Mouse (Mus musculus) embryonic facial prominence, embryonic 12.5 days (tissue): Measurements from ENCODE around the gene Atp2a3. TPM values are rescaled to one million over a fixed set of nuclear protein-coding genes. Genes with fewer than 3 reads are reported as not detected.

Experiments
- ATAC-seq: fragments of 200-750 bp; cut with Nextera tagmentation; 2 replicates; pipeline ENCODE4 v1.8.0; 2017; ENCODE audit not compliant: insufficient number of reproducible peaks, insufficient read depth, low FRiP score, low TSS enrichment
- H3K27ac ChIP-seq: fragments of 300-500 bp; sonication (generic); 2 replicates; pipeline ENCODE4 v1.5.1; 2016; ENCODE audit warnings: mild to moderate bottlenecking
- H3K27me3 ChIP-seq: fragments of 300-500 bp; sonication (generic); 2 replicates; pipeline ENCODE4 v1.6.1; 2016; ENCODE audit warnings: mild to moderate bottlenecking, moderate library complexity
- H3K36me3 ChIP-seq: fragments of 300-500 bp; sonication (generic); 2 replicates; pipeline ENCODE4 v1.6.1; 2016; ENCODE audit warnings: mild to moderate bottlenecking
- H3K4me1 ChIP-seq: fragments of 300-500 bp; sonication (generic); 2 replicates; pipeline ENCODE4 v1.6.1; 2016
- H3K4me2 ChIP-seq: fragments of 300-500 bp; sonication (generic); replicated peaks from 2 replicates; pipeline ENCODE4 v1.6.1; 2016; ENCODE audit warnings: mild to moderate bottlenecking, moderate library complexity
- H3K4me3 ChIP-seq: fragments of 300-500 bp; sonication (generic); 2 replicates; pipeline ENCODE4 v1.5.1; 2016; ENCODE audit warnings: mild to moderate bottlenecking
- H3K9ac ChIP-seq: fragments of 300-500 bp; sonication (generic); 2 replicates; pipeline ENCODE4 v1.6.1; 2016; ENCODE audit warnings: mild to moderate bottlenecking, moderate library complexity
- H3K9me3 ChIP-seq: fragments of 300-500 bp; sonication (generic); 2 replicates; pipeline ENCODE4 v1.6.1; 2016; ENCODE audit warnings: mild to moderate bottlenecking, moderate library complexity
- WGBS: fragments of 180-500 bp; shearing (Covaris S2); methylation state at CpG from one replicate; pipeline ENCODE4 v1.1.7; 2016; 5-methylcytosine and 5-hydroxymethylcytosine counted together
- polyA plus RNA-seq: library from polyadenylated mRNA; unstranded; fragments of >200 nt; fragmentation: Nextera tagmentation; extraction: Ambion mirVana; gene quantifications from 2 replicates; pipeline ENCODE4 v1.2.1, GENCODE M21; 2016

Gene Atp2a3
- polyA plus RNA-seq, 1 experiment from 2014 or later, result 2.3 TPM

- Histone ChIP-seq H3K4me2 (peak overlapping the region; percentile 52; the same call in 1 of the 2 replicates), H3K4me1 (peaks cover 10% of the 10 kb centered on the region), H3K27ac (no peak overlapping the region), H3K4me3 (no peak overlapping the region), H3K36me3 (no peaks in the 10 kb centered on the region), H3K9ac (no peak overlapping the region), H3K9me3 (no peaks in the 10 kb centered on the region), H3K27me3 (peaks cover 49% of the 10 kb centered on the region)
- 13% methylated on average over 15 of the region's 15 CpGs for WGBS
- ATAC-seq, result no peak
These were observed 867 bp upstream of the Atp2a3 start for GRCm38 (mm10) chr11:72959924-72960679.

- 1% methylated on average over 15 of the region's 15 CpGs for WGBS
- H3K9ac ChIP-seq, result no peak overlapping the region
- peak overlapping the region; percentile 37 for H3K4me3 ChIP-seq
- no peak overlapping the region for H3K27ac ChIP-seq
- H3K27me3 ChIP-seq, result peaks cover 49% of the 10 kb centered on the region
- no peak for ATAC-seq
- peak overlapping the region; percentile 52 for H3K4me2 ChIP-seq
- peaks cover 10% of the 10 kb centered on the region for H3K4me1 ChIP-seq
- no peaks in the 10 kb centered on the region for H3K36me3 ChIP-seq
- no peaks in the 10 kb centered on the region for H3K9me3 ChIP-seq
These were observed 272 bp upstream of the Atp2a3 start for GRCm38 (mm10) chr11:72960723-72961071.

GRCm38 (mm10) chr11:72962378-72962777, 1.4 kb downstream of the Atp2a3 start:
- WGBS, result 75% methylated on average over 2 of the region's 2 CpGs
- H3K9me3 ChIP-seq, result no peaks in the 10 kb centered on the region
- no peak overlapping the region for H3K4me3 ChIP-seq
- no peak for ATAC-seq
- no peak overlapping the region for H3K9ac ChIP-seq
- H3K36me3 ChIP-seq, result no peaks in the 10 kb centered on the region
- H3K27ac ChIP-seq, result no peak overlapping the region
- peaks cover 10% of the 10 kb centered on the region for H3K4me1 ChIP-seq
- no peak overlapping the region for H3K4me2 ChIP-seq
- H3K27me3 ChIP-seq, result peaks cover 49% of the 10 kb centered on the region

GRCm38 (mm10) chr11:72963058-72963788, 2.3 kb downstream of the Atp2a3 start:
- Histone ChIP-seq H3K9me3 (no peaks in the 10 kb centered on the region), H3K4me3 (no peak overlapping the region), H3K4me1 (peaks cover 10% of the 10 kb centered on the region), H3K27ac (no peak overlapping the region), H3K36me3 (no peaks in the 10 kb centered on the region), H3K27me3 (peaks cover 49% of the 10 kb centered on the region), H3K9ac (no peak overlapping the region), H3K4me2 (no peak overlapping the region)
- 35% methylated on average over 7 of the region's 7 CpGs for WGBS
- ATAC-seq, result no peak

- no peak for ATAC-seq
- Histone ChIP-seq H3K4me2 (no peak overlapping the region), H3K27ac (no peak overlapping the region), H3K27me3 (peaks cover 49% of the 10 kb centered on the region), H3K4me1 (peaks cover 10% of the 10 kb centered on the region), H3K9ac (no peak overlapping the region), H3K36me3 (no peaks in the 10 kb centered on the region), H3K9me3 (no peaks in the 10 kb centered on the region), H3K4me3 (no peak overlapping the region)
- WGBS, result 65% methylated on average over 3 of the region's 3 CpGs
These were observed 2.9 kb downstream of the Atp2a3 start for GRCm38 (mm10) chr11:72963789-72964294.

- whole genome bisulfite sequencing, result 81% methylated on average over 13 of the region's 13 CpGs
- Histone ChIP-seq H3K36me3 (no peaks in the 10 kb centered on the region), H3K4me3 (no peak overlapping the region), H3K9me3 (no peaks in the 10 kb centered on the region), H3K27ac (no peak overlapping the region), H3K27me3 (no peaks in the 10 kb centered on the region), H3K4me2 (no peak overlapping the region), H3K9ac (no peak overlapping the region), H3K4me1 (no peaks in the 10 kb centered on the region)
- no peak for ATAC-seq
These were observed 14.1 kb downstream of the Atp2a3 start for GRCm38 (mm10) chr11:72974995-72975503.

GRCm38 (mm10) chr11:72982516-72982915, 21.5 kb downstream of the Atp2a3 start:
- ATAC-seq, result no peak
- Histone ChIP-seq H3K4me2 (no peak overlapping the region), H3K4me1 (no peaks in the 10 kb centered on the region), H3K4me3 (no peak overlapping the region), H3K27ac (no peak overlapping the region), H3K9me3 (no peaks in the 10 kb centered on the region), H3K27me3 (no peaks in the 10 kb centered on the region), H3K36me3 (no peaks in the 10 kb centered on the region), H3K9ac (no peak overlapping the region)
- WGBS, result 81% methylated on average over 9 of the region's 9 CpGs

GRCm38 (mm10) chr11:72983283-72983682, 22.3 kb downstream of the Atp2a3 start:
- no peaks in the 10 kb centered on the region for H3K9me3 ChIP-seq
- H3K27me3 ChIP-seq, result no peaks in the 10 kb centered on the region
- WGBS, result 49% methylated on average over 5 of the region's 5 CpGs
- no peak overlapping the region for H3K27ac ChIP-seq
- no peaks in the 10 kb centered on the region for H3K4me1 ChIP-seq
- H3K4me2 ChIP-seq, result no peak overlapping the region
- no peaks in the 10 kb centered on the region for H3K36me3 ChIP-seq
- no peak overlapping the region for H3K9ac ChIP-seq
- H3K4me3 ChIP-seq, result no peak overlapping the region
- ATAC-seq, result no peak

GRCm38 (mm10) chr11:72986745-72987144, 25.8 kb downstream of the Atp2a3 start:
- Histone ChIP-seq H3K4me2 (no peak overlapping the region), H3K9ac (no peak overlapping the region), H3K36me3 (no peaks in the 10 kb centered on the region), H3K4me1 (no peaks in the 10 kb centered on the region), H3K4me3 (no peak overlapping the region), H3K9me3 (no peaks in the 10 kb centered on the region), H3K27ac (no peak overlapping the region), H3K27me3 (no peaks in the 10 kb centered on the region)
- 82% methylated on average over 5 of the region's 5 CpGs for WGBS
- no peak for ATAC-seq

GRCm38 (mm10) chr11:72987234-72987633, 26.3 kb downstream of the Atp2a3 start:
- 62% methylated on average over 5 of the region's 5 CpGs for WGBS
- H3K27me3 ChIP-seq, result no peaks in the 10 kb centered on the region
- H3K9ac ChIP-seq, result no peak overlapping the region
- H3K4me3 ChIP-seq, result no peak overlapping the region
- H3K36me3 ChIP-seq, result no peaks in the 10 kb centered on the region
- no peak overlapping the region for H3K27ac ChIP-seq
- H3K9me3 ChIP-seq, result no peaks in the 10 kb centered on the region
- ATAC-seq, result no peak
- no peaks in the 10 kb centered on the region for H3K4me1 ChIP-seq
- H3K4me2 ChIP-seq, result no peak overlapping the region

- no peaks in the 10 kb centered on the region for H3K27me3 ChIP-seq
- H3K4me1 ChIP-seq, result no peaks in the 10 kb centered on the region
- no peak overlapping the region for H3K9ac ChIP-seq
- H3K4me2 ChIP-seq, result no peak overlapping the region
- H3K27ac ChIP-seq, result no peak overlapping the region
- no peaks in the 10 kb centered on the region for H3K9me3 ChIP-seq
- H3K4me3 ChIP-seq, result no peak overlapping the region
- no peak for ATAC-seq
- WGBS, result 77% methylated on average over 5 of the region's 5 CpGs
- no peaks in the 10 kb centered on the region for H3K36me3 ChIP-seq
These were observed 26.8 kb downstream of the Atp2a3 start for GRCm38 (mm10) chr11:72987807-72988206.

GRCm38 (mm10) chr11:72989044-72989443, 28.1 kb downstream of the Atp2a3 start:
- Histone ChIP-seq H3K27ac (no peak overlapping the region), H3K9ac (no peak overlapping the region), H3K9me3 (no peaks in the 10 kb centered on the region), H3K4me1 (no peaks in the 10 kb centered on the region), H3K27me3 (no peaks in the 10 kb centered on the region), H3K36me3 (no peaks in the 10 kb centered on the region), H3K4me3 (no peak overlapping the region), H3K4me2 (no peak overlapping the region)
- WGBS, result 81% methylated on average over 6 of the region's 6 CpGs
- no peak for ATAC-seq
